In genomic region chr6:116353428-116353827, GRCm38 (mm10) we compare ENCODE assay signal across 21 mouse cellular contexts.
"Had no signal": no experiment of that assay in that cellular context is flagged by ENCODE, and none has a peak within 500 bp of the region (broad histone marks: within the 10 kb centered on the region; RNA-seq: fewer than 3 reads in every experiment).

No protein-coding gene starts in this region.

- ATAC-seq: intestine, postnatal 0 days; midbrain, embryonic 13.5 days; midbrain, embryonic 16.5 days had no signal

- H3K27ac ChIP-seq: kidney, embryonic 15.5 days; limb, embryonic 12.5 days; limb, embryonic 15.5 days; midbrain, embryonic 10.5 days; midbrain, embryonic 13.5 days; neural tube, embryonic 13.5 days; stomach, embryonic 15.5 days had no signal

- H3K4me2 ChIP-seq: kidney, embryonic 15.5 days; limb, embryonic 12.5 days; limb, embryonic 15.5 days; midbrain, embryonic 13.5 days; neural tube, embryonic 13.5 days; stomach, embryonic 15.5 days had no signal

- H3K36me3 ChIP-seq: kidney, embryonic 15.5 days; limb, embryonic 12.5 days; limb, embryonic 15.5 days; midbrain, embryonic 10.5 days; midbrain, embryonic 13.5 days; neural tube, embryonic 13.5 days; stomach, embryonic 15.5 days had no signal

- H3K4me1 ChIP-seq: limb, embryonic 12.5 days; midbrain, embryonic 10.5 days; midbrain, embryonic 13.5 days; stomach, embryonic 15.5 days had no signal

- DNase-seq: kidney, adult 8-10 months; kidney, postnatal 10 days; kidney, postnatal 36 days; left cerebral cortex, postnatal 4 days; lung, adult 2 months; lung, postnatal 36 days; retina, postnatal 1 day; right cerebral cortex, postnatal 25 days; spleen, adult 18-20 months; thymus, postnatal 25 days had no signal

- H3K4me3 ChIP-seq: kidney, embryonic 15.5 days; limb, embryonic 12.5 days; limb, embryonic 15.5 days; megakaryocyte, embryonic 14.5 days; midbrain, embryonic 10.5 days; midbrain, embryonic 13.5 days; myocyte; neural tube, embryonic 13.5 days; stomach, embryonic 15.5 days had no signal

- H3K27me3 ChIP-seq: kidney, embryonic 15.5 days; limb, embryonic 12.5 days; limb, embryonic 15.5 days; megakaryocyte, embryonic 14.5 days; midbrain, embryonic 13.5 days; neural tube, embryonic 13.5 days; stomach, embryonic 15.5 days had no signal

- H3K9me3 ChIP-seq: kidney, embryonic 15.5 days; limb, embryonic 12.5 days; limb, embryonic 15.5 days; megakaryocyte, embryonic 14.5 days; midbrain, embryonic 10.5 days; midbrain, embryonic 13.5 days; neural tube, embryonic 13.5 days; stomach, embryonic 15.5 days had no signal

- H3K9ac ChIP-seq: kidney, embryonic 15.5 days; limb, embryonic 12.5 days; limb, embryonic 15.5 days; midbrain, embryonic 13.5 days; neural tube, embryonic 13.5 days; stomach, embryonic 15.5 days had no signal
